Mouse (Mus musculus): Measurements from ENCODE around the gene Patl2. TPM values are rescaled to one million over a fixed set of nuclear protein-coding genes. Genes with fewer than 3 reads are reported as not detected.
"Not testable (repeated sequence)": the region's sequence is repeated elsewhere in the genome, so short reads cannot be mapped to it uniquely, and the experiment has no call there.

Gene Patl2
- polyA plus RNA-seq, 1 experiment from 2014 or later: 0.08 TPM

DNA sequence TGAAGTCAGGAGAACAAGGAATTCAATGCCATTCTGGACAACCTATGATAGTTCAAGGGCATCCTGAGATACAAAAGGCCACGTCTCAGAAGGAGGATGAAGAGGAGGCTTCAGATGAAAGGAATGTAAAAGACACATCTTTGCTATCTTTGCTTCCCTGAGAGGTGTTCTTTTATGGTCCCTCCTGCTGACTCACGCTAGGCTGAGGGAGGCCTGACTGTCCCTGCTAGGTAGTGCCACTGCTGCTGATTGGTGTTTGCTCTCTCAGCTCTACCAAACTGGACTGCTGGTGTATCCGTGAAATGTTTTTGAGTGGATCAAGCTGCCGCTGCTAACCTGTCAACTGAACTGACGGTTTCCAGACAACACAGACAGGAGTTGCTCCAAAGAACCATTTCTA is 35.8 kb upstream of the Patl2 start:
- Histone ChIP-seq H3K36me3 (ENCODE audit: control insufficient read depth, insufficient read depth, low read length) (no peaks in the 10 kb centered on the region), H3K27me3 (replicated peaks; ENCODE audit: control insufficient read depth, insufficient read depth, low read length) (no peaks in the 10 kb centered on the region), H3K4me2 (ENCODE audit: low read length) (no peak overlapping the region), H3K4me3 (ENCODE audit: low read length) (no peak overlapping the region), H3K9ac (ENCODE audit: low read depth, low read length) (no peak overlapping the region), H3K27ac (ENCODE audit: low read depth, low read length) (no peak overlapping the region), H3K4me1 (ENCODE audit: control insufficient read depth, insufficient read depth, low read depth, low read length) (no peaks in the 10 kb centered on the region), H3K9me3 (ENCODE audit: control insufficient read depth, low read length) (no peaks in the 10 kb centered on the region)
- WGBS: 63% methylated on average over 5 of the region's 5 CpGs
- no peak for ATAC-seq

DNA sequence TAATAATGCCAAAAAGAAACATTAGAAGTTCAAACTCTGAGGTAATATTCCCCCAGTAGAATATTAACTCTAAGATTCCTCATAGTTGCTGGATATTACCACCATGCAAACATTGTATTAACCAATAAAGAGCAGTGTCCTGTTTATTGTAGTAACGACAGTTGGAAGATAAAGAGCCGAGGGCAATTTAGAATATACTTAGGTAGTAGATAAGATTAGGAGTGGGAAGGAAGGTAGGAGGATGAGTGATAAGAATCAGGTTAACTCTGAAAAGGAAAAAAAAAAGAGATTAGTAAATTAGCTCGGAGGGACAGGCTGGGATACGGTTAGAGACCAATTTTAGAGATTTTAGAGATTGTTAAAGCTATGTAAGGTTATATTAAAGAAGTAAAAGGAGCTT is 35.4 kb upstream of the Patl2 start:
- no peak overlapping the region for H3K4me2 ChIP-seq (ENCODE audit: low read length)
- no peaks in the 10 kb centered on the region for H3K27me3 ChIP-seq (replicated peaks; ENCODE audit: control insufficient read depth, insufficient read depth, low read length)
- no peaks in the 10 kb centered on the region for H3K36me3 ChIP-seq (ENCODE audit: control insufficient read depth, insufficient read depth, low read length)
- ATAC-seq: no peak
- H3K27ac ChIP-seq (ENCODE audit: low read depth, low read length): no peak overlapping the region
- H3K9ac ChIP-seq (ENCODE audit: low read depth, low read length): no peak overlapping the region
- no peak overlapping the region for H3K4me3 ChIP-seq (ENCODE audit: low read length)
- H3K4me1 ChIP-seq (ENCODE audit: control insufficient read depth, insufficient read depth, low read depth, low read length): no peaks in the 10 kb centered on the region
- H3K9me3 ChIP-seq (ENCODE audit: control insufficient read depth, low read length): no peaks in the 10 kb centered on the region
- WGBS: 87% methylated on average over 4 of the region's 4 CpGs

DNA sequence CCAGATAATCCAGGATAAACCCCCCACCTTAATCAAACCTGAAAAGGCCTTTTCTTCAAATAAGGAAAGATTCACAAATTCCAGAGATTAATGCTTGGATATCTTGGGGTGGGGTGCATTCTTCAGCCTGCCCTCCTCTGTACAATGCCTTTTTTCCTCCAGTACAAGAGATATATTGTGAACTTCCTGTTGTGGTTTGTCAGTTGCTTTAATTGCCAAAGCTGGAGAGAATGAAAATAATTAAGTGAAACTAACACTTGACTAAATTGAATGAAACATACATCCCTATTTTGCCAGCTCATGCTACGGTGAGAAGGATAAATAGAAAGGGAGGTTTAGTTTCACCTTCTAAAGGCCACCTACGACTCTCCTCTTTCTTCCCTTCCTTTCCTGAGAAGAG is 32.2 kb upstream of the Patl2 start:
- no peak for ATAC-seq
- 76% methylated on average over 2 of the region's 2 CpGs for WGBS

DNA sequence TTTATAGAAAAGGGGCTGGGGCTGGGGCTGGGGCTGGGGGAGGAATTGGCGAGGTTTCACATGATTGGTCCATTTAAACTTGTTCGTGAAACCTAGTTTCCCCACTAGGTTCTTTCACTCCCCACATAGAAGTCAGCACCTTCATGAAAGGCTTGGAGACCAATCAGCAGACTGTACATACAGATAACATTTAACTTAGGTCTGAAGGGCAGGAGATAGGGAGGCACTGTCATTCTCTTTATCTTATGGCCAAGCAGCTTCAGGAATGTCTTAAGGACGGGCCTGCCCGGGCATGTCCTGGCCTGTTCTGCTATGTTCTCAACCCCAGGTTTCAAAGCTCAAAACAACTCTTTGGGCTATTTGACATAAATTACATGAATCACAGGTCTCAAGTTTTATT is 31.1 kb upstream of the Patl2 start:
- H3K4me3 ChIP-seq (ENCODE audit: low read length); H3K27ac ChIP-seq (ENCODE audit: low read depth, low read length); H3K9ac ChIP-seq (ENCODE audit: low read depth, low read length); H3K36me3 ChIP-seq (ENCODE audit: control insufficient read depth, insufficient read depth, low read length); H3K4me1 ChIP-seq (ENCODE audit: control insufficient read depth, insufficient read depth, low read depth, low read length); H3K27me3 ChIP-seq (replicated peaks; ENCODE audit: control insufficient read depth, insufficient read depth, low read length); H3K4me2 ChIP-seq (ENCODE audit: low read length); H3K9me3 ChIP-seq (ENCODE audit: control insufficient read depth, low read length); ATAC-seq: not testable (repeated sequence)
- WGBS: 94% methylated on average over 4 of the region's 4 CpGs

More for the DNA sequence above, 32.2 kb upstream of the Patl2 start:
- Histone ChIP-seq H3K4me3 (ENCODE audit: low read length) (no peak overlapping the region), H3K4me1 (ENCODE audit: control insufficient read depth, insufficient read depth, low read depth, low read length) (no peaks in the 10 kb centered on the region), H3K4me2 (ENCODE audit: low read length) (no peak overlapping the region), H3K27me3 (replicated peaks; ENCODE audit: control insufficient read depth, insufficient read depth, low read length) (no peaks in the 10 kb centered on the region), H3K36me3 (ENCODE audit: control insufficient read depth, insufficient read depth, low read length) (no peaks in the 10 kb centered on the region), H3K9me3 (ENCODE audit: control insufficient read depth, low read length) (no peaks in the 10 kb centered on the region), H3K27ac (ENCODE audit: low read depth, low read length) (no peak overlapping the region), H3K9ac (ENCODE audit: low read depth, low read length) (no peak overlapping the region)

DNA sequence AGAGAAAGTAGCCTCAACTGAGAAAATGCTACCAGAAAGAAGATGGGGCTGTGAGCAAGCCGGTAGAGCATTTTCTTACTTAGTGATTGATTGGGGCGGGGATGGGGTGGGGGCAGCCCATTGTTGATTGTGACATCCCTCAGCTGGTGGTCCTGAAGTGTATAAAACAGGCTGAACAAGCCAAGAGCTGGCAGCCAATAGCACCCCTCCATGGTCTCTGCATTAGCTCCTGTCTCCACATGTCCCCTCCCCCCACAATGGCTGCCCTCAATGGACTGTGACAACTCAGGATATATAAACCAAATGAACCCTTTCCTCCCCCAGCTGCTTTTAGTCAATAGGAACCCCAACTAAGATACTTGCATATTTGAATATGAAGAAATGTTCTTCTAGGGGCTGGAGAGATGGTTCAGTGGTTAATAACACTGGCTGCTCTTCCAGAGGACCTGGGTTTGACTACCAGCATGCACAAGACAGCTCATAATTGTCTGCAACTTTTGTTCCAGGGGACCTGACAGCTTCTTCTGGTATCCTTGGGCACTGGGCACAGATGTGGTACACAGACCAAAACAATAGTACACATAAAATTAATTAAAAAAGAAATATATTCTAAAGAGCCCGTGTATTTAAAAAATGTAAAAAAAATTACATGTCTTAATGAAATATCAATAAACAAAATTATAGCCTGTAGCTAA is 24.7 kb upstream of the Patl2 start:
- no peaks in the 10 kb centered on the region for H3K9me3 ChIP-seq (ENCODE audit: control insufficient read depth, low read length)
- no peak overlapping the region for H3K27ac ChIP-seq (ENCODE audit: low read depth, low read length)
- H3K4me2 ChIP-seq (ENCODE audit: low read length): no peak overlapping the region
- H3K9ac ChIP-seq (ENCODE audit: low read depth, low read length): no peak overlapping the region
- no peak overlapping the region for H3K4me3 ChIP-seq (ENCODE audit: low read length)
- H3K36me3 ChIP-seq (ENCODE audit: control insufficient read depth, insufficient read depth, low read length): no peaks in the 10 kb centered on the region
- 25% methylated on average over 3 of the region's 3 CpGs for WGBS
- no peaks in the 10 kb centered on the region for H3K4me1 ChIP-seq (ENCODE audit: control insufficient read depth, insufficient read depth, low read depth, low read length)
- H3K27me3 ChIP-seq (replicated peaks; ENCODE audit: control insufficient read depth, insufficient read depth, low read length): no peaks in the 10 kb centered on the region
- ATAC-seq: no peak

DNA sequence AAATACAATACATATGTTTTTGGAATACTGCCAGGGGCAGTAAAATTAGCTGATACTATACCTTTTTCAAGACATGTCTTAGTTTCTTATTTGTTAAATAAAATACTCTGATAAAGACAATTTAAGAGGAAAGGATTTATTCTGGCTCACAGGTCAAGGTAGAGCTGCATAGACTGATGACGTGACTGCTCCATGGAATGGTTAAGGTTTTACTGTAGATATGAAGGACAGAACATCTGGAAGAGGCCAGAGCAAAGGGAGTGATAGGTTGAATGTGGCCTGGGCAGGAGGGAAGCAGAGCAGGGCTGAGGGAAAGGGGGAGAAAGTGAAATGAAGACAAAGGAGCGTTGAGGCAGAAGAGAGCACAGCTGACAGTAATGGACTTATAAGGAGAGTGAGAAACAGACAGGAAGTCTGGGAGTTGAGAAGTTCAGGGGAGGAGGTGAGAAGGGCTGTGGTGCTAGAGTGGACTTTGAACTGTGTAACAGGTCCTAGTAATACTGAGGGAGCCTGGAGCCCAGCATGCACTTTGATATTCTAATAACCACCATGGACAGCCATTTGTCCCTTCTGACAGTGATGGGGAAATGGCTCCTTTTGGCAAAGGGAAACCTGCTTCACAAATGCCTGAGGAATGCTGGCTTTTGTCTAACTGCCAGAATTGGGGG is 20.6 kb upstream of the Patl2 start:
- H3K9me3 ChIP-seq (ENCODE audit: control insufficient read depth, low read length): no peaks in the 10 kb centered on the region
- 66% methylated on average over 2 of the region's 2 CpGs for WGBS
- H3K4me3 ChIP-seq (ENCODE audit: low read length): no peak overlapping the region
- ATAC-seq: no peak
- no peaks in the 10 kb centered on the region for H3K27me3 ChIP-seq (replicated peaks; ENCODE audit: control insufficient read depth, insufficient read depth, low read length)
- no peak overlapping the region for H3K4me2 ChIP-seq (ENCODE audit: low read length)
- no peak overlapping the region for H3K9ac ChIP-seq (ENCODE audit: low read depth, low read length)
- no peaks in the 10 kb centered on the region for H3K36me3 ChIP-seq (ENCODE audit: control insufficient read depth, insufficient read depth, low read length)
- H3K4me1 ChIP-seq (ENCODE audit: control insufficient read depth, insufficient read depth, low read depth, low read length): no peaks in the 10 kb centered on the region
- H3K27ac ChIP-seq (ENCODE audit: low read depth, low read length): no peak overlapping the region

DNA sequence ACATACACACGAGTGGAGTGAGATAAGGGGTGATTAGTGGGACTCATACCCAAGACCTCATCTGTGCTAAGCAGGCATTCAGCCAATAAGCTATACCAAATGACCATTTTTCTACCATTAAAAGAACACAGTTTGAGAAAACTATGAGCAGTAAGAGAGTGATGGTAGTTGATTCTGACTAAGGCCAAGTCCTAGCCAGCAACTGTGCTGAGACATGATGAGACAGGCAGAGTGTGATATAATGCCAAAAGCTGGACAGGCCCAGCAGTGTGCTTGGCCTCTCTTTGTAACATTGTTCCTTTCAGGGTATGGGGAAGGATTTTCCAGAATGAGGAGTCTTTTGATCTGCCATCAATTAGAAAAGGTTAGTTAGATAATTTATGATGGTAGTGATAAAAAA is 15.5 kb upstream of the Patl2 start:
- Histone ChIP-seq H3K27ac (ENCODE audit: low read depth, low read length) (no peak overlapping the region), H3K9me3 (ENCODE audit: control insufficient read depth, low read length) (no peaks in the 10 kb centered on the region), H3K36me3 (ENCODE audit: control insufficient read depth, insufficient read depth, low read length) (no peaks in the 10 kb centered on the region), H3K4me3 (ENCODE audit: low read length) (no peak overlapping the region), H3K9ac (ENCODE audit: low read depth, low read length) (no peak overlapping the region), H3K4me2 (ENCODE audit: low read length) (no peak overlapping the region), H3K27me3 (replicated peaks; ENCODE audit: control insufficient read depth, insufficient read depth, low read length) (no peaks in the 10 kb centered on the region), H3K4me1 (ENCODE audit: control insufficient read depth, insufficient read depth, low read depth, low read length) (no peaks in the 10 kb centered on the region)
- 87% methylated on average over 1 of the region's 1 CpGs for WGBS
- no peak for ATAC-seq

DNA sequence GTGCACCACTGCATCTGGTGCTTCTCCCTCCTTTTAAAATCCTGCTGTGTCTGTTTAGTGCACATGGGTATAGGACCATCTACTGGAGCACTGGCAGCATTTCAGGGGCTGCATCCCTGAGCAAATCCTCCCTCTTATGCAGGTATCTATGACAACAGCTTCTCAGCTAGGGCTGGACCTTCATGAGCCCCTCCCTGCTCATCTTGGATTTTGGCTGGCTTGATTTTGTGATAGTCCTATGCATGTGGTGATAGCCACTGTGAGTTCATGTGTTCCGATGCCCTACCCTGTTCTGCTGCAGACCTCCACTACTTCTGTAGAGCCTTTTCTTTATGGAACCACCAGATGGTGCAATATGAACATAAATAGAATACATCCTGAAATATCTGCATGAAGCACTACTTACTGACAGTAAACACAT is 8.5 kb upstream of the Patl2 start:
- H3K27me3 ChIP-seq (replicated peaks; ENCODE audit: control insufficient read depth, insufficient read depth, low read length): no peaks in the 10 kb centered on the region
- no peak overlapping the region for H3K27ac ChIP-seq (ENCODE audit: low read depth, low read length)
- ATAC-seq: peak; percentile 93
- no peak overlapping the region for H3K4me2 ChIP-seq (ENCODE audit: low read length)
- no peaks in the 10 kb centered on the region for H3K4me1 ChIP-seq (ENCODE audit: control insufficient read depth, insufficient read depth, low read depth, low read length)
- H3K36me3 ChIP-seq (ENCODE audit: control insufficient read depth, insufficient read depth, low read length): no peaks in the 10 kb centered on the region
- no peak overlapping the region for H3K4me3 ChIP-seq (ENCODE audit: low read length)
- no peak overlapping the region for H3K9ac ChIP-seq (ENCODE audit: low read depth, low read length)
- no peaks in the 10 kb centered on the region for H3K9me3 ChIP-seq (ENCODE audit: control insufficient read depth, low read length)
- WGBS: 45% methylated on average over 1 of the region's 1 CpGs

DNA sequence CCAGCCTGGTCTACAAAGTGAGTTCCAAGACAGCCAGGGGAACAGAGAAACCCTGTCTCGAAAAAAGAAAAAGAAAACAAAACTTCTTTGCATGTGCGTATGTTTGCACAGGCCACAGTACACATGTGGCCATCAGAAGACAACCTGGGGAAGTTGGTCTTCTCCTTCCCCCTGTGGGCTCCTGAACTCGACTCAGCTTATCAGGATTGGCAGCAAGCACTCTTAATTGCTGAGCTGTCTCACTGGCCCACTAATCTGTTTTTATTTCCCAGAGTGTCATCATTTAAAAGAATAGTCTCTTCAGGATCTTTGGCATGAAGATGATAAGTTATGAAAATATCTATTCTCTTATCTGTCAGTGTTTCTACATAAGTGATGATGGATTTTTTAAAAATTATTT is 5.9 kb upstream of the Patl2 start:
- Histone ChIP-seq H3K4me1 (ENCODE audit: control insufficient read depth, insufficient read depth, low read depth, low read length) (no peaks in the 10 kb centered on the region), H3K4me2 (ENCODE audit: low read length) (no peak overlapping the region), H3K27me3 (replicated peaks; ENCODE audit: control insufficient read depth, insufficient read depth, low read length) (no peaks in the 10 kb centered on the region), H3K9ac (ENCODE audit: low read depth, low read length) (no peak overlapping the region), H3K4me3 (ENCODE audit: low read length) (no peak overlapping the region), H3K9me3 (ENCODE audit: control insufficient read depth, low read length) (no peaks in the 10 kb centered on the region), H3K27ac (ENCODE audit: low read depth, low read length) (no peak overlapping the region), H3K36me3 (ENCODE audit: control insufficient read depth, insufficient read depth, low read length) (no peaks in the 10 kb centered on the region)
- 83% methylated on average over 3 of the region's 3 CpGs for WGBS
- no peak for ATAC-seq
